Mouse (Mus musculus) limb, embryonic 10.5 days (tissue): ENCODE data around the gene Ube2i. TPM values are rescaled to one million over a fixed set of nuclear protein-coding genes. Genes with fewer than 3 reads are reported as not detected.

Experiments used
- DNase-seq: peaks from one replicate; pipeline ENCODE4 v3.0.0-alpha.2; 2017; ENCODE audit warnings: low spot score
- H3K27ac ChIP-seq: fragments of 300-500 bp; sonication (generic); 2 replicates; pipeline ENCODE4 v1.5.1; 2016; ENCODE audit warnings: mild to moderate bottlenecking
- H3K27me3 ChIP-seq: fragments of 300-500 bp; sonication (generic); 2 replicates; pipeline ENCODE4 v1.6.1; 2016; ENCODE audit warnings: low read depth, mild to moderate bottlenecking; ENCODE audit not compliant: poor library complexity, severe bottlenecking
- H3K36me3 ChIP-seq: fragments of 300-500 bp; sonication (generic); 2 replicates; pipeline ENCODE4 v1.6.1; 2016; ENCODE audit warnings: mild to moderate bottlenecking, moderate library complexity
- H3K4me1 ChIP-seq: fragments of 300-500 bp; sonication (generic); 2 replicates; pipeline ENCODE4 v1.6.1; 2016
- H3K4me3 ChIP-seq: fragments of 300-500 bp; sonication (generic); 2 replicates; pipeline ENCODE4 v1.5.1; 2016; ENCODE audit warnings: mild to moderate bottlenecking, moderate library complexity
- H3K9me3 ChIP-seq: fragments of 300-500 bp; sonication (generic); replicated peaks from 2 replicates; pipeline ENCODE4 v1.6.1; 2016; ENCODE audit warnings: mild to moderate bottlenecking
- WGBS: fragments of 180-500 bp; shearing (Covaris S2); methylation state at CpG from one replicate; pipeline ENCODE4 v1.1.7; 2016; 5-methylcytosine and 5-hydroxymethylcytosine counted together
- microRNA-seq: library from miRNA; unstranded; fragments of <30 nt; microRNA quantifications from one replicate; pipeline ENCODE4, GENCODE M21; 2017
- polyA plus RNA-seq: library from polyadenylated mRNA; unstranded; fragments of >200 nt; fragmentation: Nextera tagmentation; extraction: Ambion mirVana; gene quantifications from 2 replicates; pipeline ENCODE4 v1.2.1, GENCODE M21; 2016

The Ube2i gene
- polyA plus RNA-seq, 1 experiment from 2014 or later: 974 TPM

DNA sequence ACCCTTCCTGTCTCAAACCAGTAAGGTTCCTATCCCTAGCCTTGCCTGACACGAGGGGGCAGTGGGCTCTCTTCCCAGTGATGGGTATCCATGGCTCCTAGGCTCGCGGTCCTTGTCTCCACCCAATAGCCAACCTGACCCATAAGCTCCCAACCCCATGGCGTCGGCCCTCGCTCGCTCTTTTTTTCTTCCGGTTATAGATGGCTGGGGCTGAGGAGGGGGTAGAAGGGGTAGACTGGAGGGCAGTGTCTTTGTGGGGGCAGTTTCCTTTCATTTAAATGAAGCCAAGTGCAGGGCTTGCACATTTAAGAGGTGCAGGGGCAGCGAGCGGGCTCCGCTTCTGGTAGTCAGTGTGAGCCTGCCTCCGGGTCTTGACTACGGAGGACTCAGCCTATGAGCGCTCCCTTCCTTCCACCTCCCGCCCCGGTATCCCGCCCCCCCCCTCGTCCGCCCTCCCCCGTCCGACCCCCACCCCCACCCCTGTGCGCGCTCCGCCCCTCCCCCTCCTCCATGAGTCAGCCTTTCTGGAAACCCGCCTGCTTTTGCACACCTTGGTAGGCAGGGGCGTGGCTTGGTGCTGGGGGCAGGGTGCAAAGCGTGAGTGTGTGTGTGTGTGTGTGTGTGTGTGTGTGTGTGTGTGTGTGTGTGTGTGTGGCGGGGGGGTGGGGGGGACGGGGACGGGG lies 52.5 kb downstream of the Ube2i start:
- 1% methylated on average over 24 of the region's 30 CpGs for WGBS
- H3K4me1 ChIP-seq: peaks cover 22% of the 10 kb centered on the region
- no peaks in the 10 kb centered on the region for H3K9me3 ChIP-seq
- no peaks in the 10 kb centered on the region for H3K27me3 ChIP-seq
- peaks cover 64% of the 10 kb centered on the region for H3K36me3 ChIP-seq
- peak; percentile 71 for DNase-seq
- H3K27ac ChIP-seq: peak overlapping the region; percentile 61
- peak overlapping the region; percentile 58 for H3K4me3 ChIP-seq

DNA sequence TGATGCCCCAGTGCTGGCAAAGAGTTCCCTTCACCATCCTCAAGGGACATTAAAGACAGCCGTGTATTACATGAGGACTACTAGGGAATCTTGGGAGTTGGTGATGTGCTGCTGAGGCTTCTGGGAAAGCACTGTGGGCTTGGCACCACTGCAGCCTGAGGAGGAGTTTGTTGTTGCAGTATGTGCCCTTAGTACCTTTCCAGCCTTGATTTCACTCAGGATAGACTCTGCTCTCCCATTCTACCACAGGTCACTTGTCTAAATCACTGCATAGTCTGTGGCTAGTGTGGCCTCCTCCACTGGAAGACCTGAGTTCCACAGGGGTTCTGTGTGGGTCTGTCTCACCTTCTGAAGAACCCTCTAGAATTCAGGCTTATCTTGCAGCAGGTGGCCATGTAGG lies 53.7 kb downstream of the Ube2i start:
- no peak for DNase-seq
- Histone ChIP-seq H3K36me3 (peaks cover 65% of the 10 kb centered on the region), H3K9me3 (no peaks in the 10 kb centered on the region), H3K27me3 (no peaks in the 10 kb centered on the region), H3K4me3 (no peak overlapping the region), H3K27ac (no peak overlapping the region), H3K4me1 (peaks cover 22% of the 10 kb centered on the region)
- 79% methylated on average over 1 of the region's 1 CpGs for WGBS

DNA sequence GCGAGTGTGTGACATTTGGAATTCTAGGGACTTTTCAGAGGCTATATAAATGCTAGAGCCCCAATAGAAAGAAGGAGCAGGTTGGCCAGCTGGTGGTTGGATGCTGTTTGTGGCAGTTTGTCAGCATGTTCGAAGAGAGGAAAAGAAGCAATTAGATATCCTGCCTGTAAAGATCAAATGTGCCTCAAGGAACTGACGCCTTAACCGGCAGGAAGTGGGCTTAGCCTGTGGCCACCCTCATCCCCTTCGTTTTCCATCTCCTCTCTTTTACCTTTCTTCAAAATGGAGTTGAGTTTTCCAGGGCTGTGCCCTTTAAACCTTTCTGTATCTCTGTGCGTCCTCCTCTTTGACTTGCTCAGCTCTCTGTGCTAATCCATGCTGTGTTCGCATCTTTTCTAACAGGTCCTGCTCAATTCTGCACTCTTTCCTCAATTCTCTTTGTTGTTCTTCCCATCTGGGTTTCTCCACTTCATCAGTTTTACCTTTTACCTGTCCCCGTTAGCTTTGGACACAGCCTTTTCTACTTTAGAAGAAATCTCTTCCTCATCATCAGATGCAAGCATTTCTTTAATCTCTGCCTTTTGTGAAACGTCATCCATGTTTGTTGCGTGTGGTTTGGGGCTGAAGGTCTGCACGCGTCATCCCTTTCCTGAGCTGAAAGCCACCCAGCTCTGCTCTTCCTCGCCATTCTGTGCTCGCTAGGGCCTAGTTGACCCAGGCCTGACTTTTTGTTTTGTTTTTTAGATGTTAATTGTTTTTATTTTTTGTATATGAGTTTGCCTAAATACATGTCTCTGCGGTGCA lies 54.7 kb downstream of the Ube2i start:
- Histone ChIP-seq H3K4me3 (no peak overlapping the region), H3K27ac (no peak overlapping the region), H3K4me1 (peaks cover 22% of the 10 kb centered on the region), H3K9me3 (no peaks in the 10 kb centered on the region), H3K27me3 (no peaks in the 10 kb centered on the region), H3K36me3 (peaks cover 72% of the 10 kb centered on the region)
- no peak for DNase-seq
- 92% methylated on average over 15 of the region's 15 CpGs for WGBS

DNA sequence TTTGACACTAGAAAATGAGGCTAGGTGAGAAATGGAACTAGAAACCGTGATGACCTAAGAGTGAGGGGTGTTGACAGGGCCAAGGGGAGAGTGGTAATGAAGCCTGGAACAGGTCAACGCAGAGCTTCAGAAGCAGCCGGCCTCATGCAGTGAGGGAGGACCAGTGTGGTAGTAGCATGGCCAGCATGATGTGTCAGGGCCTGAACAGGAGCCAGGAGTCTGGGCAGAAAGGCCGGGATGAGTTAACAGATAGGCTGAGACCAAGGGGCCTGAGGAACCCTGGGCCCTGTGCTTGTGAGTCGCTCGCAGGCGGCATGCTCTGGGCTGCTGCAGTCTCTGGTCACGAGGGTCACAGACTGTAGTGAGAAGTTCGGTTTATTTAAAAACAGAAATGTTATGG lies 55.5 kb downstream of the Ube2i start:
- Histone ChIP-seq H3K4me3 (no peak overlapping the region), H3K27me3 (no peaks in the 10 kb centered on the region), H3K27ac (no peak overlapping the region), H3K9me3 (no peaks in the 10 kb centered on the region), H3K36me3 (peaks cover 77% of the 10 kb centered on the region), H3K4me1 (peaks cover 22% of the 10 kb centered on the region)
- 90% methylated on average over 9 of the region's 9 CpGs for WGBS
- DNase-seq: no peak

DNA sequence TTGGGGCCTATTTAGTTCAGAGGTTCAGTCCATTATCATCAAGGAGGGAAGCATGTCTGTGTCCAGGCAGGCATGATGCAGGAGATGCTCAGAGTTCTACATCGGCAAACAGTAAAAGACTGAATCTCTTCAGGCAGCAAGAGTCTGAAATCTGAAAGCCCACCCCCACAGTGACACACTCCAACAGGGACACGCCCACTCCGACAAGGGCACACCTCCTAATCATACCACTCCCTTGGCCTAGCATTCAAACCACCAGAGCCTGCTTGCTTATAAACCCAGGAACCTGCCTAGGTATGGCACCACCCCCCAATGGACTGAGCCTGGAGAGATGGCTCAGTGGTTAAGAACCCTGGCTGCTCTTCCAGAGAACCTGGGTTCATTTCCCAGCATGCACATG lies 59.0 kb downstream of the Ube2i start:
- DNase-seq: no peak
- Histone ChIP-seq H3K4me1 (no peaks in the 10 kb centered on the region), H3K36me3 (peaks cover 98% of the 10 kb centered on the region), H3K27ac (no peak overlapping the region), H3K9me3 (no peaks in the 10 kb centered on the region), H3K27me3 (no peaks in the 10 kb centered on the region), H3K4me3 (no peak overlapping the region)
- WGBS: 86% methylated on average over 3 of the region's 3 CpGs

Small RNA genes within 50 kb of the gene (microRNA-seq; reads per million reads assigned to microRNA genes)
- gene Mir3547: not detected

Other genes starting within 250 kb of the Ube2i start
- 11.3 and 15.3 TPM in 2 replicates for gene Tmem204, start 191.0 kb downstream of the Ube2i start, polyA plus RNA-seq
- gene Telo2, start 158.7 kb downstream of the Ube2i start, polyA plus RNA-seq: 60.6 and 60.7 TPM in 2 replicates
- gene Ptx4, start 153.9 kb downstream of the Ube2i start, polyA plus RNA-seq: 0.18 and 0.23 TPM in 2 replicates
- gene Clcn7, start 141.2 kb downstream of the Ube2i start, polyA plus RNA-seq: 21.3 and 26.5 TPM in 2 replicates
- not detected in 2 replicates for gene Ccdc154, start 112.2 kb downstream of the Ube2i start, polyA plus RNA-seq
- not detected in 2 replicates for gene Gm38655, start 99.2 kb downstream of the Ube2i start, polyA plus RNA-seq
- gene BC003965, start 90.1 kb downstream of the Ube2i start, polyA plus RNA-seq: 36.0 and 38.5 TPM in 2 replicates
- 9.1 and 10.0 TPM in 2 replicates for gene Unkl, start 86.2 kb downstream of the Ube2i start, polyA plus RNA-seq
- 34.6 and 35.0 TPM in 2 replicates for gene Gnptg, start 34.5 kb downstream of the Ube2i start, polyA plus RNA-seq
- 74.6 and 76.6 TPM in 2 replicates for gene Tsr3, start 34.5 kb downstream of the Ube2i start, polyA plus RNA-seq
- gene Baiap3, start 18.3 kb downstream of the Ube2i start, polyA plus RNA-seq: 0.49 and 0.93 TPM in 2 replicates
- gene Prss34, start 23.8 kb upstream of the Ube2i start, polyA plus RNA-seq: not detected in 2 replicates
- gene Prss28, start 34.0 kb upstream of the Ube2i start, polyA plus RNA-seq: not detected in 2 replicates
- not detected in 2 replicates for gene Prss29, start 44.0 kb upstream of the Ube2i start, polyA plus RNA-seq
- not detected in 2 replicates for gene Tpsab1, start 70.9 kb upstream of the Ube2i start, polyA plus RNA-seq
- gene Tpsb2, start 91.7 kb upstream of the Ube2i start, polyA plus RNA-seq: not detected in 2 replicates
- not detected in 2 replicates for gene Tpsg1, start 94.7 kb upstream of the Ube2i start, polyA plus RNA-seq
- gene Cacna1h, start 159.2 kb upstream of the Ube2i start, polyA plus RNA-seq: 1.8 and 3.2 TPM in 2 replicates
- not detected in 2 replicates for gene Tekt4, start 180.0 kb upstream of the Ube2i start, polyA plus RNA-seq
- 0.20 TPM in 1 of 2 replicates, not detected in the other for gene Sstr5, start 222.7 kb upstream of the Ube2i start, polyA plus RNA-seq